Mouse (Mus musculus) lung, postnatal 14 days (tissue): ENCODE data around the gene Dusp28.

Experiments used
- DNase-seq: peaks from one replicate; pipeline ENCODE4 v3.0.0; 2021

The Dusp28 gene

GRCm38 (mm10) chr1:92909068-92909467 is 2.3 kb downstream of the Dusp28 start:
- DNase-seq: no peak

- peak; percentile 80 for DNase-seq
Observed at GRCm38 (mm10) chr1:92910239-92910885, 3.6 kb downstream of the Dusp28 start, which contains the start of gene Rnpepl1. TSS of gene Rnpepl1 (plus strand) at chr1:92910783.

- DNase-seq: peak; percentile 59
Observed at GRCm38 (mm10) chr1:92910925-92911720, 4.3 kb downstream of the Dusp28 start.

GRCm38 (mm10) chr1:92911721-92912138 is 4.9 kb downstream of the Dusp28 start:
- DNase-seq: no peak

- no peak for DNase-seq
Observed at GRCm38 (mm10) chr1:92912286-92912685, 5.5 kb downstream of the Dusp28 start.

DNA sequence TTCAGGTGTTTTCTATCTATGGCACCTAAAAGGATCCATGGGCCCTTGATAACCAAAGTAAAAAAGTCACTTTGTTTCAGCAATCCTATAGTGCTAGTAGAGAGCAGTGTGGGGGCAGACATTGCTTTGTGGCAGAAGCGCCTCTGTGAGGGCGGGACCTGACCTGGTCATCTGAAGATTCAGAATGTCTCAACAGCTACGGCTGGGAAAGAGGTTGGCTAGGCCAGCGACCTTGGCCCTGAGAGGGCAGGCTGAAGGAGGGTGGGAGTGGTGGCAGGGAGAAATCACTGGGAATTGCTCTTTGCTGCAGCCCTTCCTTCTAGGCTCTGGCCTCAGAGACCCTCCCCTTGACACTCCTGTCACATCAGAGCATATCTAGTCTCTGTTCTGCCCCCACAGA is 7.5 kb downstream of the Dusp28 start:
- no peak for DNase-seq

DNA sequence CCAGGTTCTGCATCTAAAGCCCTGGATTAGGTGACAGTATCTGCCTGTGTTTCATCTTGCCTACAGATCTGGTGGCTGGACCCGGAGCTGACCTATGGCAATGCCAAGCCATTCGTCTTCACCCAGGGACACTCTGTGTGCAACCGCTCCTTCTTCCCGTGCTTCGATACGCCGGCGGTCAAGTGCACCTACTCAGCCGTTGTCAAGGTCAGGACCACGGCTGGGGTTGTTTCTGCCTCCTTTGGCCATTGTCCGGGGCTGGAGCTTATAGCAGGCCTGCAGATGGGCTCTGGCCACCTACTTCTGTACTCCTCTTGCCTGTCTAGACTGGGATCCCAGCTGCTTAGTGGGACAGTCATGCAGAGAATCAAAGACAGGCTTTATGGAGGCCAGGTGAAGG is 8.2 kb downstream of the Dusp28 start:
- DNase-seq: no peak

DNA sequence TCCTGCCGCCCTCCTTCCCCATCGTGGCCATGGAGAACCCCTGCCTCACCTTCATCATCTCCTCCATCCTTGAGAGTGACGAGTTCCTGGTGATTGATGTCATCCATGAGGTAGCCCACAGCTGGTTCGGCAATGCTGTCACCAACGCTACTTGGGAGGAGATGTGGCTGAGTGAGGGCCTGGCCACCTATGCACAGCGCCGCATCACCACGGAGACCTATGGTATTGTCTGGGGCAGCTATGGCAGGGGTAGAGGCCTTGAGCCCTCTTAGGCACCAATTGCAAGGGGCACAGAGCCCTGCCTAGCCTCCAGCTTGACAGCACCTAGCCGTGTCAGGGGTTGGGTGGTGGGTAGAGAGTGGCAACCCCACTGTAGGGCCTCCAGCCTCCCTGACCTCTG is 9.9 kb downstream of the Dusp28 start:
- no peak for DNase-seq

DNA sequence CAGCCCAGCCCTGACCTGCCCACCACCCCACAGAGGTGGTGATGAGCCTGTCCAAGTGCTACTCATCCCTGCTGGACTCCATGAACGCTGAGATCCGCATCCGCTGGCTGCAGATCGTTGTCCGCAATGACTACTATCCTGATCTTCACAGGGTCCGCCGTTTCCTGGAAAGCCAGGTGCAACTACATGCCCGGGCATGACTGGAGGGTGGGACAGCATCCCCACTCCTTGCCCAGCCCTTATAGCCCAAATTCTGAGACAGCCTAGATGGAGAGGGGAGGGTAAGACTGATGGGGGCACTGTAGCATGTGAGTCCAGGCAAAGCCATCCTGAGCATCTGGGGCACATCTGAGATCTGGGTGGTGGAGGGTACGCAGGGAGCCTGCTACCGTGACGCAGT is 12.4 kb downstream of the Dusp28 start:
- DNase-seq: no peak

DNA sequence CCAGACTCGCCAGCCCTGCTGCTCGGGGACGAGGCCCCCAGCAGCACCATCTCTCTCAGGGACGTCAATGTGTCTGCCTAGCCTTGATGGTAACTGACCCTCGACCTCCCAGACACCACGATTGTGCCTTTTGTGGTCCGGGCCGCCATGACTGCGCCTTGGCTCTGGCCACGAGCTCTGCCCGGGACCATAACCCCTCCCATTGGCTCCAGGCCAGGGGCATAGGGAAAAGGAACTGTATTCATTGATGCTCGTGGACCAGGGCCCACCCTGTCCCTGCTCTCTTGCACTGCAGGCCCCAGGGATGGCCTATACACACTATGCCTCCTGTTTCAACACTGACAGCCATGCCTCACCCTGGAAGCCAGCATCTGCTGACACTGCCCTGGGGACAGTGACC is 13.0 kb downstream of the Dusp28 start:
- DNase-seq: no peak

DNA sequence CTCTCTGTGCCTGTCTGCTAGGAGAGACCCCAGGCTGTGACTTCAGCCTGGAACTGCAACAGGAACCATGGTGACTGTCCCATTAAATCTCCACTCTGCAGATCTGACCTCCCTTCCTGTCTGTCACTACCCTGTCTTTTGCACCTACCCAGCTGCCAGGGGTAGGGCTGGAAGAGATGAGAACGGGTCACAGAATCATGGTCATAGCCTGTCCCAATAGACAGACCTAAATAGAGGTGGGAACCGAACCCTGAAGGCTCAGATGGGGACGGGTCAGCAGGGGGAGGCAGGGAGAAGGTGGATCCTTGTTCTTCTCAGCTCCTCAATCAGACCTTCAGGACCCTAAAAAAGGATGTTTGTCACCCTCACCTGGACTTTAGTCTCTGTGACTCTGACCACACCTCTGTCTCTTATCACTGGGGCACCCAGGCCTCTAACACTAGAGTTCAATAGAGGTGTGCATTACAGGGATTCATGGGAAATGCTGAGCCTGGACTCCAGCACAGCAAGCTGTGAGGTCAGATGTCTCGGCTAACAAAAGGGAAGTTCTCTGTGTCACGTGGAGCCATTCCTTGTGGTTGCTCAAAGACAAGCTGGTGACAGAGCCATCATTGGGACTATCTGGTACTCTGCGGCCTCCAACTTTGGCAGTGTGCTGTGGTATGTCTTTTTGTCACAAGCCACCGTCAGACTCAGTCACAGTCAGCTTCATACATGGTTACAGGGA is 13.9 kb downstream of the Dusp28 start:
- no peak for DNase-seq

DNA sequence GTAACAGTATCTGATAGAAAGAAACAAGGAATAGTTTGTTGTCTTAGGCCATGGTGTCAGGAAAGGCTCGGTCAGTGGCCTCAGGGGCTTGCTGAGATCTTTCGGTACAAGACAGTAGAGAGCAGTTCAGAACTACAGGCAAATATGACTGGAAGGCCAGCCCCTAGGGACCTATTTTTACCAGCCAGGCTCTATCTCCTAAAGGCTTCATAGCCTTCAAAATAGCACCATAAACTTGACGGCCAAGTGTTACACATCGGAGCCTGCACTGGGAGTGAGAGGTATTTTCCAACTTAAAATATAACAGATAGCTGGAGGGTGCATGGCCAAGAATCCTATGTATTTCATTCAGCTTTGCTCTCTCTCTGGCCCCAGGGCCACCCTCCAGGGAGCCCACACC is 14.7 kb downstream of the Dusp28 start:
- no peak for DNase-seq

- DNase-seq: no peak
Observed at GRCm38 (mm10) chr1:92930171-92930706, 23.5 kb downstream of the Dusp28 start.

DNA sequence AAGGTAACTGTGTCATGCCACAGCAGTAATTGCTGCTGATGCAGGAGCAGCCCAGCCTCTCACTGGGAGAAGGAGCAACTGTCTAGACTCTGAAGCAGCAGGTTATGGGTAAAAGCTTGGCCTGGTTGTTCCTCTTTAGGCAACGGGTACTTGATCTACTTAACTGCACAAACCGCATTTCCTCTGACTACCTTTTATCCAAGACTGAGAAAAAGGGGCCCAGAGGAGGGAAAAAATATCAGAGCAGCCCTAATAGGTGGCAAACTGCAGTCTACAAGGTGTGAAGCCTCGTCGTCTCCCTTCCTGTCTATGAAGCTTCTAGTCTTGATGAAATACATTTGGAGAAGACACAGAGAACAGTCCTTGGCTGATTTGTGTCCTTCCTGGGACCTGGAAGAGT is 26.8 kb downstream of the Dusp28 start:
- DNase-seq: no peak

DNA sequence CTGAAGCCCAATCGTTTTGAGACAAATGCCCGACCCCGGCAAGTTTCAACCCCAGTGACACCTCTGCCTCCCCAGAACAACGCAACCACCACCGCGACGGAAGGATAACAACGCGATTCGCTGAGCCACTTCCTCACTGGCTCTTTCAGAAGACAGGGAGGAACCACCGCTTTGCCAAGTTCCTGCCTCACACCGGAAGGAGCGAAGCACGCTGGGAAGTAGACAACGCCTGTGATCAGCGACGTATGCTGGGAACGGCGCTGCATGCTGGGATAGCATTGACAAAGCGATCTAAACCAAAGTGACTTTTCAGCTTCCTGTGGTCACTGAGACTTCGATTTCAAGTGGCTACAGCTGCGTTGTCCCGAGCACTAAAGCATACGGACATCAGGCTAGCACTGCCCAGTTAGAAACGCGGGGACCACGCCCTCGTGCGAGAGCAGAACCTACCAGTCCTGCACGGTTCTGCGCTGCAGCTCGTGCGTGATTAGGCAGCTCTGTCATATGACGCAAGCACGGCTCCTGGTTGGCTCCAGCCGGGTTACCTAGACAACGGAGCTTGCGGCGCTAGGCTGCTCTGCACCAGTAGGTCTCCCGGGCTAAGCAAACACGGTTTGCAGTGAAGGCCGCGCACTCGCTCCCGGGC is 27.5 kb downstream of the Dusp28 start, which contains the start of gene Capn10:
Gene Capn10, plus strand, starts transcription at position 195 of the 646 bp plus-strand sequence.
- DNase-seq: peak; percentile 92

GRCm38 (mm10) chr1:92935054-92935962 is 28.5 kb downstream of the Dusp28 start:
- peak; percentile 43 for DNase-seq

- no peak for DNase-seq
Observed at GRCm38 (mm10) chr1:92935977-92936376, 29.2 kb downstream of the Dusp28 start.

- no peak for DNase-seq
Observed at GRCm38 (mm10) chr1:92936467-92936866, 29.7 kb downstream of the Dusp28 start.

DNA sequence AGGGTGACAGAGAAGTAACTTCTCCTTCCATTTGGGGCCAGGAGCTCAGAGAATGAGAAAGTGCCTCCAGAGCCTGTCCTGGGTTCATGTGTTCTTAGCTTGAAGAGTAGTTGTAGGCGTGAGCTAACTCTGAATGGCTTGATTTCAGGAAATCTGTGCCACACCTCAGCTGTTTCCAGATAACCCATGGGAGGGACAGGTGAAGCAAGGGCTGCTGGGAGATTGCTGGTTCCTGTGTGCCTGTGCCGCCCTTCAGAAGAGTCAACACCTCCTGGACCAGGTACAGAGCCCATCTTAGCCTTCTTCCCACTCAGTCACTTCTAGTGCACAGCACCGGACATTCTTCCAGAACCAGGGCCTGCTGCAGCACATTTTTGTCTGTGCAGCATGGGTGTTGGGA is 31.0 kb downstream of the Dusp28 start:
- no peak for DNase-seq

DNA sequence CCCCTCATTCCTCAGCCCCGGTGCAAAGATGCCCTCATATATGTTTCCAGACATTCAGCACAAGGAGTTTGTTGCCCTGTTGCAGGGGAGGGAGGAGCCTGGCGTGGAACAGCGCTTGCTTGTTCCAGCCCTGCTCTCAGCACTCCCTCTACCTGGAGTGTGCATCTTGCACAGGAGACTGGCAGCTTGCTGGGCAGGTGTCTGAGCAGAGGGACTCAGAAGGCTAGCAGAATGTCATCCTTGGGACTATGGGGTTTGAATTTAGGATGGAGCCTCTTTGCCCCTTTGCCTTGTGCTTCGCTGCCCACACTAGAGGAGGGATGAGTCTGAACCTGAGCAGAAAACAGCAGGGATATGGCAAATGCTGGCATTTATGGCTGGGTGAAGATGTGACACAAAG is 33.0 kb downstream of the Dusp28 start:
- DNase-seq: no peak

DNA sequence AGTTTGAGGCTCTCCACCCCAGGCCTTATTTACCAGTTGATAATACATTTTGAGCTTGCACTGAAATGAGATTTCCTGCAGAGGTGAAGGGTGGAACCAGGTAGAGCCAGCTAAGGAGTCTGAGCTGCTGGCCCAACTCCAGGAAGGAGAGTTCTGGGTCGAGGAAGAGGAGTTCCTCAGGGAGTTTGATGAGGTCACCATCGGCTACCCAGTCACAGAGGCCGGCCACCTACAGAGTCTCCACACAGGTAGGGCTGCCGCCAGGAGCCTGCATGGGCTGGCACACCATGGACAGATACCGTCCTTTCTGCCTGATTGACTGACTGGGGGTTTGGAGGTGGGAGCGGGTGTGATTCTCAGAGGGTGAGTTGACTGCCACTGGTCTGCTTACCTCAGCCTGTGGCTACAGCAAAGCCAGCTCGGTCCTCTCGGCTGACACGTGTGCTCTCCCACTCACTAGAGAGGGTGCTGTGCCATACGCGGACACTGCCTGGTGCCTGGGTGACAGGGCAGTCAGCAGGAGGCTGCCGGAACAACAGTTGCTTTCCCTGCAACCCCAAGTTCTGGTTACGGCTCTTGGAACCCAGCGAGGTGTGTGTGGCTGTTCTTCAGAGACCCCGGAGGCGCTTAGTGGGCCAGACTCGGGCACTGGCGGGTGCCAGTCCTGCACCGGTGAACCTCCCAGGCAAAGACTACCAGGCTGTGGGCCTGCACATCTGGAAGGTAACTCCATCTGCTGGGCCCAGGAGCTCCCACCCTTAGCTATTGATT is 36.6 kb downstream of the Dusp28 start:
- no peak for DNase-seq
